Mouse (Mus musculus) liver, adult 2 months (tissue): Measurements from ENCODE around the gene Lcn6.

Experiments
- CTCF ChIP-seq: fragments of 200-500 bp; IDR thresholded peaks from 2 replicates; pipeline ENCODE4 v1.5.1; 2011; ENCODE audit warnings: low read depth, low read length, control low read depth
- POLR2A ChIP-seq: fragments of 200-500 bp; IDR thresholded peaks from 2 replicates; pipeline ENCODE4 v1.6.1; 2011; ENCODE audit warnings: low read length, control low read depth; ENCODE audit not compliant: insufficient read depth; ENCODE audit errors: extremely low read depth

DNA sequence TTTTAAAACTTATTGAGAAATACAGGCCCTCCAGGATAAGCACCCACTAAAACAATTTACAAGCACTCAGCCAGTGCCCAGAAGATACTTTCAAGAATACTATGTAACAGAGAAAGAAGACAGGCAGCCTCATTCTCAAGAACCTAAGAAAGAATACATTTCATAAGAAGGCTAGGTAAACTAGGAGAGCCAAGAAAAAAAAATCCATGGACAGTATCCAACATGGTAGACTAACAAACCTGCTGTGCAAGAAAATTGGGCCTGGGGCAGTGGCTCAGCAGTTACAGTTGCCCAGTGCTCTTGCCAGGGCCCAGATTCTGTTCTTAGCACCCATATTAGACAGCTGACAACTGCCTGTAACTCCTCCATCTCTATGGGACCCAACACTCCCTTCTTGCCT lies 40.6 kb downstream of the Lcn6 start:
- TF ChIP-seq POLR2A (no peak), CTCF (no peak)
